Mouse (Mus musculus): ENCODE measurements around the gene Rhog. TPM values are rescaled to one million over a fixed set of nuclear protein-coding genes. Genes with fewer than 3 reads are reported as not detected.

The Rhog gene
- polyA plus RNA-seq, 1 experiment from 2014 or later: 19.5 TPM

DNA sequence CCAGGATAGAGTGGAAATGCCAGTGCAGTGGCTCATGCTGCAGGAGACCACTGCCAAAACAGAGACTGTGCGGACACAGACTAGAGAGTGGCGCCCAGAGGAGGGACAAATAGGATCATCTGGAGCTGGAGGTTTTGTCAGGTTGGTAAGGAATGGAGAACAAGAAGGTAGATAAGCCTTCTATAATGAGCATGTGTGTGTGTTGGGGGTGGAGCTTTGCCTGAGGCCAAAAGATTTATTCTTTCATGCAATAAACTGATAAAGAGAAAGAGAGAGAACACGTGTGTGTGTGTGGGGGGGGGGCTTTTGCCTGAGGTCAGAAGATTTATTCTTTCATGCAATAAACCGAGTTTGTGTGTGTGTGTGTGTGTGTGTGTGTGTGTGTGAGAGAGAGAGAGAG is 22.8 kb downstream of the Rhog start:
- H3K4me1 ChIP-seq (ENCODE audit: control insufficient read depth, insufficient read depth, low read depth, low read length): no peaks in the 10 kb centered on the region
- no peak overlapping the region for H3K4me3 ChIP-seq (ENCODE audit: low read length)
- no peak overlapping the region for H3K9ac ChIP-seq (ENCODE audit: low read depth, low read length)
- H3K36me3 ChIP-seq (ENCODE audit: control insufficient read depth, insufficient read depth, low read length): peaks cover 18% of the 10 kb centered on the region
- H3K27ac ChIP-seq (ENCODE audit: low read depth, low read length): no peak overlapping the region
- no peak for ATAC-seq
- H3K4me2 ChIP-seq (ENCODE audit: low read length): no peak overlapping the region
- H3K27me3 ChIP-seq (replicated peaks; ENCODE audit: control insufficient read depth, insufficient read depth, low read length): no peaks in the 10 kb centered on the region
- 84% methylated on average over 4 of the region's 4 CpGs for WGBS
- H3K9me3 ChIP-seq (ENCODE audit: control insufficient read depth, low read length): no peaks in the 10 kb centered on the region

DNA sequence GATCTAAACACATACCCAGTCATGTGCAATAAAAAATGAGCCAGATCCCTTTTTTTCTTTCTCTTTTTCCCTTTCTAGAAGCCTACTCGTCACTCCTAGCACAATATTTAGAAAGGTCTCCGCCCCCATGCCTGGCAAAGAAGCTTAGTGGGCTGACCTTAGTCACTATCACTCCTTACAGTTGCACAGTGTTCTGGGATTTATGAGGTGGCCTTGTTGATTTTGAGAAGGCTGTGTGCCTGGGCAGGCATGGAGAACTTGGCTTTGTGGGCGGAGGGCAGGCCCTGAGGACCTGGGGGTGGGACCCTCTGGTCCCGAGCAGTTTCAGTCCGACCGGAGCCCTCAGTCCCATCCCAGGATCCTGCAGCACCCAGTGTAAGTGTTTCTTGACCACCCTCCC is 26.0 kb downstream of the Rhog start:
- Histone ChIP-seq H3K4me2 (ENCODE audit: low read length) (no peak overlapping the region), H3K4me1 (ENCODE audit: control insufficient read depth, insufficient read depth, low read depth, low read length) (no peaks in the 10 kb centered on the region), H3K27ac (ENCODE audit: low read depth, low read length) (no peak overlapping the region), H3K36me3 (ENCODE audit: control insufficient read depth, insufficient read depth, low read length) (peaks cover 11% of the 10 kb centered on the region), H3K9me3 (ENCODE audit: control insufficient read depth, low read length) (no peaks in the 10 kb centered on the region), H3K9ac (ENCODE audit: low read depth, low read length) (no peak overlapping the region), H3K4me3 (ENCODE audit: low read length) (no peak overlapping the region), H3K27me3 (replicated peaks; ENCODE audit: control insufficient read depth, insufficient read depth, low read length) (no peaks in the 10 kb centered on the region)
- WGBS: 98% methylated on average over 6 of the region's 6 CpGs
- no peak for ATAC-seq

- H3K27me3 ChIP-seq (replicated peaks; ENCODE audit: control insufficient read depth, insufficient read depth, low read length): no peaks in the 10 kb centered on the region
- WGBS: 93% methylated on average over 4 of the region's 4 CpGs
- H3K9me3 ChIP-seq (ENCODE audit: control insufficient read depth, low read length): no peaks in the 10 kb centered on the region
- H3K4me3 ChIP-seq (ENCODE audit: low read length): no peak overlapping the region
- H3K4me2 ChIP-seq (ENCODE audit: low read length): no peak overlapping the region
- ATAC-seq: no peak
- peaks cover 11% of the 10 kb centered on the region for H3K36me3 ChIP-seq (ENCODE audit: control insufficient read depth, insufficient read depth, low read length)
- H3K9ac ChIP-seq (ENCODE audit: low read depth, low read length): no peak overlapping the region
- no peaks in the 10 kb centered on the region; the same call in 1 of the 2 replicates for H3K4me1 ChIP-seq (ENCODE audit: control insufficient read depth, insufficient read depth, low read depth, low read length)
- no peak overlapping the region for H3K27ac ChIP-seq (ENCODE audit: low read depth, low read length)
Observed at GRCm38 (mm10) chr7:102228049-102228670, 27.7 kb downstream of the Rhog start.

DNA sequence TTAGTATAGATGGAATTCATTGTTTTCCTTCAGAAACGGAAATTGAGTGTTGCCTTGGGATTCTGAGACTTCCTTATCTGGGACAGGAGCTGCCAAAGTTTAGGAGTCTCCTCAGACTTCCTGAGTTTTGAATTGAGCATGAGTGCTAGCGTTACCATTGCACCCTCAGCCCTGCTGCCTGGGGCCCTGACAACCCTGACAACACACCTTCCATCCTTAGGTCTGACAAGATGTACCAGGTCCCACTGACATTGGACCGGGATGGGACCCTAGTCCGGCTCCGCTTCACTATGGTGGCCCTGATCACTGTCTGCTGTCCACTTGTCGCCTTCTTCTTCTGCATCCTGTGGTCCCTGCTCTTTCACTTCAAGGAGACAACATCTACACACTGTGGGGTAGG is 29.8 kb downstream of the Rhog start:
- Histone ChIP-seq H3K4me1 (ENCODE audit: control insufficient read depth, insufficient read depth, low read depth, low read length) (no peaks in the 10 kb centered on the region; the same call in 1 of the 2 replicates), H3K4me2 (ENCODE audit: low read length) (no peak overlapping the region), H3K27ac (ENCODE audit: low read depth, low read length) (no peak overlapping the region), H3K36me3 (ENCODE audit: control insufficient read depth, insufficient read depth, low read length) (peaks cover 11% of the 10 kb centered on the region), H3K9me3 (ENCODE audit: control insufficient read depth, low read length) (no peaks in the 10 kb centered on the region), H3K27me3 (replicated peaks; ENCODE audit: control insufficient read depth, insufficient read depth, low read length) (no peaks in the 10 kb centered on the region), H3K9ac (ENCODE audit: low read depth, low read length) (no peak overlapping the region), H3K4me3 (ENCODE audit: low read length) (no peak overlapping the region)
- ATAC-seq: no peak
- 96% methylated on average over 6 of the region's 6 CpGs for WGBS

GRCm38 (mm10) chr7:102223883-102224738 is 31.7 kb downstream of the Rhog start:
- WGBS: 93% methylated on average over 5 of the region's 5 CpGs
- H3K36me3 ChIP-seq (ENCODE audit: control insufficient read depth, insufficient read depth, low read length): peaks cover 8% of the 10 kb centered on the region

DNA sequence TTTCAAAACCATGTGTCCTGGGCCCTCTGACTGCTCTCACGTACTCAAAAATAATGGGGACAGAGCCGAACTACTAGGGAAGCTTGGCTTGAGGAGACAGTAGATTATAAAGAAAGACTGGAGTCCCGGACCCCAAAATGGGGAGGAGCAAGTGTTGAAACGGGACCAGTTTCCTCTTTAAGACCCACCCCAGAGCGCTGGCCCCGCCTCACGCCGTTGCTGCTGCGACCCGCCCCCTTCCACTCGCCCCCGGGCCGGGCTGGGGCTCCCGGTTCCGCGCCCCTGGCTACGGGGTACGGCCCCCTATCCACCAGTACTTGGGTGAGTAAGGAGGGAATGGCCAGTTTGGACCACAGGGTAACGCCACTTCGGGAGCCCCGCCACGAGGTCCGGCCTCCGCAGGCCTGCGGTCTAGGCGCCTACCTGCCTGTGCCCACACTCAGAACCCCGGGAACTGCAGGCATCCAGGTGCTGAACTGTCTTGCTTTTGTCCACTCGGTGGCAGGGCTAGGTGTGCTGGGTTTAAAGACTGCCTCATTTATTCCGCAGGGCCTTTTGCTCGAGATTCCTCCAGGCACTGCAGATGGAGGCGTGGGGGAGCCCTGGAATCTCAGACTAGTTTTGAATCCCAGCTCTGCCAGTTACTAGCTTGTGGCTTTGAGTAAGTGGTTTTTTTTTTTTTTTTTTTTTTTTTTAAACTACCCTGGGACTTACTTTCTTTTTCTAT is 32.9 kb downstream of the Rhog start:
- peak; percentile 90 for ATAC-seq
- WGBS: 1% methylated on average over 31 of the region's 31 CpGs
- Histone ChIP-seq H3K9ac (ENCODE audit: low read depth, low read length) (peak overlapping the region; percentile 80), H3K4me3 (ENCODE audit: low read length) (peak overlapping the region; percentile 77), H3K27ac (ENCODE audit: low read depth, low read length) (peak overlapping the region; percentile 69), H3K4me2 (ENCODE audit: low read length) (peak overlapping the region; percentile 94), H3K36me3 (ENCODE audit: control insufficient read depth, insufficient read depth, low read length) (peaks cover 1% of the 10 kb centered on the region; the same call in 1 of the 2 replicates), H3K9me3 (ENCODE audit: control insufficient read depth, low read length) (no peaks in the 10 kb centered on the region), H3K4me1 (ENCODE audit: control insufficient read depth, insufficient read depth, low read depth, low read length) (no peaks in the 10 kb centered on the region; the same call in 1 of the 2 replicates), H3K27me3 (replicated peaks; ENCODE audit: control insufficient read depth, insufficient read depth, low read length) (no peaks in the 10 kb centered on the region)

More at GRCm38 (mm10) chr7:102223883-102224738, 31.7 kb downstream of the Rhog start:
- ATAC-seq: no peak
- Histone ChIP-seq H3K9ac (ENCODE audit: low read depth, low read length) (no peak overlapping the region), H3K4me1 (ENCODE audit: control insufficient read depth, insufficient read depth, low read depth, low read length) (no peaks in the 10 kb centered on the region; the same call in 1 of the 2 replicates), H3K9me3 (ENCODE audit: control insufficient read depth, low read length) (no peaks in the 10 kb centered on the region), H3K4me2 (ENCODE audit: low read length) (no peak overlapping the region; the same call in 1 of the 2 replicates), H3K27ac (ENCODE audit: low read depth, low read length) (no peak overlapping the region), H3K4me3 (ENCODE audit: low read length) (no peak overlapping the region), H3K27me3 (replicated peaks; ENCODE audit: control insufficient read depth, insufficient read depth, low read length) (no peaks in the 10 kb centered on the region)

- no peaks in the 10 kb centered on the region; the same call in 1 of the 2 replicates for H3K4me1 ChIP-seq (ENCODE audit: control insufficient read depth, insufficient read depth, low read depth, low read length)
- no peaks in the 10 kb centered on the region for H3K27me3 ChIP-seq (replicated peaks; ENCODE audit: control insufficient read depth, insufficient read depth, low read length)
- peak overlapping the region; percentile 34; the same call in 1 of the 2 replicates for H3K27ac ChIP-seq (ENCODE audit: low read depth, low read length)
- no peaks in the 10 kb centered on the region for H3K9me3 ChIP-seq (ENCODE audit: control insufficient read depth, low read length)
- ATAC-seq: peak; percentile 67
- peak overlapping the region; percentile 94 for H3K4me2 ChIP-seq (ENCODE audit: low read length)
- peak overlapping the region; percentile 77 for H3K4me3 ChIP-seq (ENCODE audit: low read length)
- H3K36me3 ChIP-seq (ENCODE audit: control insufficient read depth, insufficient read depth, low read length): no peaks in the 10 kb centered on the region
- under 1% methylated on average over 13 of the region's 13 CpGs for WGBS
- peak overlapping the region; percentile 80 for H3K9ac ChIP-seq (ENCODE audit: low read depth, low read length)
Observed at GRCm38 (mm10) chr7:102222336-102222735, 33.5 kb downstream of the Rhog start.

GRCm38 (mm10) chr7:102221899-102222298 is 34.0 kb downstream of the Rhog start:
- Histone ChIP-seq H3K4me2 (ENCODE audit: low read length) (peak overlapping the region; percentile 94), H3K27me3 (replicated peaks; ENCODE audit: control insufficient read depth, insufficient read depth, low read length) (no peaks in the 10 kb centered on the region), H3K9ac (ENCODE audit: low read depth, low read length) (no peak overlapping the region; the same call in 1 of the 2 replicates), H3K4me1 (ENCODE audit: control insufficient read depth, insufficient read depth, low read depth, low read length) (no peaks in the 10 kb centered on the region; the same call in 1 of the 2 replicates), H3K9me3 (ENCODE audit: control insufficient read depth, low read length) (no peaks in the 10 kb centered on the region), H3K27ac (ENCODE audit: low read depth, low read length) (no peak overlapping the region), H3K4me3 (ENCODE audit: low read length) (peak overlapping the region; percentile 77; the same call in 1 of the 2 replicates), H3K36me3 (ENCODE audit: control insufficient read depth, insufficient read depth, low read length) (no peaks in the 10 kb centered on the region)
- ATAC-seq: peak; percentile 25; the same call in 1 of the 2 replicates
- WGBS: 56% methylated on average over 1 of the region's 1 CpGs
